Mouse (Mus musculus) lung, postnatal 0 days (tissue): ENCODE results near the gene Mcl1.

Experiments used
- CTCF ChIP-seq: IDR thresholded peaks from 2 replicates; pipeline ENCODE4 v1.5.1; 2016; ENCODE audit warnings: antibody characterized with exemption, mild to moderate bottlenecking
- EP300 ChIP-seq: IDR thresholded peaks from 2 replicates; pipeline ENCODE4 v1.6.1; 2016; ENCODE audit warnings: antibody characterized with exemption, mild to moderate bottlenecking, control low read depth

DNA sequence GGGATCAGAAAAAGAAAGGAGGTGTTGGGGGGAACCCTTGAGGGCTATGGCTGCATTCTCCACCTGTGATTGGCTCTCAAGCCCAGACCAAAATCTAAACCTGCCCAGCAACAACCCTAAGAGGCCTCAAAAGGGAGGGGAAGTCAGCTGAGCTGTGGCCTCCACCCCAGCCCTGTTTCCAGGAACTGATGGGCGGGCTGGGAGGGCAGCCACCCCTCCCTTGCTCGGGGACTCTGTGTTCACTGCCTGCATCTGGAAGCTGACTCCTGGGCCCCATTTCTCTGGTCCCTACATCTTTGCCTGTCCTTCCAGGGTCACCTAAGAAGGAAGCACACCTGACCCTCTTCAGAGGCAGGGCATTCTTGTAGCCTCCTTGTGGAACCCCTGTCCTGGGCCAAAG lies 15.6 kb downstream of the Mcl1 start:
- no peak for TF ChIP-seq CTCF
- TF ChIP-seq EP300, result peak; percentile 97
